Mouse (Mus musculus) 3T3-L1 (cell line): ENCODE data around the gene Klra7.
"Not testable (repeated sequence)": the region's sequence is repeated elsewhere in the genome, so short reads cannot be mapped to it uniquely, and the experiment has no call there.

Experiments
- DNase-seq: peaks from one replicate; pipeline ENCODE4 v3.0.0-alpha.2; 2015; ENCODE audit warnings: low read depth, low spot score

Gene Klra7

GRCm38 (mm10) chr6:130233222-130233621 is at the start of gene Klra7:
Gene Klra7, minus strand, starts transcription at chr6:130233322.
- DNase-seq: no peak

- not testable (repeated sequence) for DNase-seq
These were observed 48.7 kb upstream of the Klra7 start, which contains the start of gene Klra10 for GRCm38 (mm10) chr6:130281828-130282227. Gene Klra10, minus strand, starts transcription at chr6:130281928.

DNA sequence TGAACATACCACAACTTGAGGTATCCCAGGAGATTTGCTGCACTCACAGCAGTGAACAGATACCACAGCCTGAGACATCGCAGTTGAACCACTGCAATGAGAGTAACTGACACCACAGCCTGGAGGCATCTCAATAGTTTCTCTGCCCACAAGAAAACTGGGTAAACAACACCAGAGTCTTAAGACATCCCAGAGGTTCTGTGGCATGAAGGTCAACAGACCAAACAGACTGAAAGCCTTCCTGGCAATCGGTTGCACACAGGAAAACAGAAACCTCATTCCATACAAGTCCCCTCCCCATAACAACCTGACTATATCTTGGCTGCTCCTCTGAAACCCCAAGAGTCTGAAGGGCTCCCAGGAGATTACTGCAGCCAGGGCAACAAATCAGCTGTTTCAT is 22.2 kb upstream of the Klra7 start:
- DNase-seq: peak; percentile 50

DNA sequence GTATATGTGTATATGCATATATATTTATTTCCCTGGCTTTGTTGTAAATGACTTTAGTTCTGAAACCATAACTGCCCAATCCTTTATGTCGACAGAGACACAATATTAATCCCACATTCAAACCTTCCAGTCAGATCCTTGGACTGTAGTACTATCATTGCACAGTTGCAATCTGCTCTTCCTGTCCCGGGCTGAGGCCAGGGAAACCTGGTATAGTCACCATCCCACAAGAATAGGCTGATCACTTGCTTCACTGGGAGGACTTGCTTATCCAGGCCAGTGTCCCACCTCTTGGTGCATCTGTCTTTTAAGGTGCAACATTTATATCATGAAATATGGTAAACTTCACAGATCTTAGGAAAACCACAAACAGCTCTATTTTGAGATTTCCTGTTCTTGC is 4.4 kb upstream of the Klra7 start:
- no peak for DNase-seq

GRCm38 (mm10) chr6:130236635-130237034 is 3.5 kb upstream of the Klra7 start:
- DNase-seq: no peak

GRCm38 (mm10) chr6:130197453-130197852 is 35.7 kb downstream of the Klra7 start:
- not testable (repeated sequence) for DNase-seq

DNA sequence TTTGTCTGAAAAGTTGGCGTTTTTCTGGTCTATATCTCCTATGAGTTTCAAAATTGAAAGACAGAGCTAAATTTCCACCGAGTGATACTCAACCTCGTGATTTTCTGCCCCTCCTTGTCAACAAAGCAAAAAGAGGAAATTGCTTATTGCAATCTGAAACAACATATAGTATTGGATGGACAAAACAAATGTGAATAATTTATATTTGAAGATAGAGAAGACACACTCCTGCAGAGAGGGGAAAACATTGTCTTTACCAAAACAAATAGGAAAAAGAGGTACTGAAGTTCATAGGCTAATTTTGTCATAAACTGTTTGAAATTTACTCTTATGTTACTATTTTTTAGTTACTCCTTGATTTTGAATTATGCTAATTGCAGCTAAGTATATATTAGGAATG is 40.1 kb downstream of the Klra7 start, which contains the start of gene Klra9:
Gene Klra9, minus strand, starts transcription at position 101 of the 400 bp plus-strand sequence.
- not testable (repeated sequence) for DNase-seq
